Mouse (Mus musculus): ENCODE measurements at regions not wholly inside any gene's neighbourhood (a gene's known extent, or its start where the extent isn't known, plus 50 kb on each side); places are given as distances from the start of the nearest gene placed in this dataset.
A peak's percentile ranks its signal among the peaks of the same experiment; 100 is the strongest.

- DNase-seq, result no peak
Observed at GRCm38 (mm10) chr16:84581166-84581565, 66.2 kb downstream of the A730009L09Rik start.

GRCm38 (mm10) chr16:84583323-84583722 lies 68.4 kb downstream of the A730009L09Rik start:
- peak in 1 of 2 experiments; percentile 5 for DNase-seq

- DNase-seq, result no peak
Observed at GRCm38 (mm10) chr16:84583773-84584229, 68.9 kb downstream of the A730009L09Rik start.

GRCm38 (mm10) chr16:84584724-84585399 lies 69.9 kb downstream of the A730009L09Rik start:
- no peak for DNase-seq

GRCm38 (mm10) chr16:84592978-84593377 lies 78.1 kb downstream of the A730009L09Rik start:
- no peak for DNase-seq

GRCm38 (mm10) chr16:84602969-84603368 lies 88.0 kb downstream of the A730009L09Rik start:
- DNase-seq, result no peak

- no peak for DNase-seq
Observed at GRCm38 (mm10) chr16:84603465-84604205, 88.7 kb downstream of the A730009L09Rik start.

- no peak for DNase-seq
Observed at GRCm38 (mm10) chr16:84604272-84604975, 89.5 kb downstream of the A730009L09Rik start.

- DNase-seq, result no peak
Observed at GRCm38 (mm10) chr16:84606010-84606803, 91.3 kb downstream of the A730009L09Rik start.

GRCm38 (mm10) chr16:84606804-84607095 lies 91.8 kb downstream of the A730009L09Rik start:
- DNase-seq, result no peak

- DNase-seq, result no peak
Observed at GRCm38 (mm10) chr16:84607503-84607902, 92.6 kb downstream of the A730009L09Rik start.

GRCm38 (mm10) chr16:84615683-84616082 lies 100.8 kb downstream of the A730009L09Rik start:
- DNase-seq, result no peak

GRCm38 (mm10) chr16:84616132-84616531 lies 101.2 kb downstream of the A730009L09Rik start:
- DNase-seq, result no peak

GRCm38 (mm10) chr16:84618379-84618778 lies 103.5 kb downstream of the A730009L09Rik start:
- DNase-seq, result no peak

GRCm38 (mm10) chr16:84619876-84620275 lies 105.0 kb downstream of the A730009L09Rik start:
- no peak for DNase-seq

- no peak for DNase-seq
Observed at GRCm38 (mm10) chr16:84620861-84621260, 105.9 kb downstream of the A730009L09Rik start.

GRCm38 (mm10) chr16:84621300-84622031 lies 106.5 kb downstream of the A730009L09Rik start:
- DNase-seq, result peak; percentile 22 to 32

GRCm38 (mm10) chr16:84623346-84624085 lies 108.6 kb downstream of the A730009L09Rik start:
- DNase-seq, result no peak

GRCm38 (mm10) chr16:84624443-84625109 lies 109.7 kb downstream of the A730009L09Rik start:
- no peak for DNase-seq

- DNase-seq, result no peak
Observed at GRCm38 (mm10) chr16:84625110-84625722, 110.3 kb downstream of the A730009L09Rik start.

Data from lung, adult 18-20 months (tissue).